Mouse (Mus musculus) testis, adult 2 months (tissue): Measurements from ENCODE around the gene Gm45785.

Experiments used
- CTCF ChIP-seq: fragments of 200-500 bp; IDR thresholded peaks from 2 replicates; pipeline ENCODE4 v1.5.1; 2012; ENCODE audit warnings: low read depth, mild to moderate bottlenecking, inconsistent platforms, low read length, moderate library complexity; ENCODE audit not compliant: control insufficient read depth, insufficient read depth, insufficient replicate concordance
- POLR2A ChIP-seq: fragments of 200-500 bp; IDR thresholded peaks from 2 replicates; pipeline ENCODE4 v1.6.1; 2012; ENCODE audit warnings: low read depth, mild to moderate bottlenecking, inconsistent platforms, low read length, moderate library complexity; ENCODE audit not compliant: control insufficient read depth

- TF ChIP-seq POLR2A (no peak), CTCF (no peak)
These were observed 43.0 kb upstream of the Gm45785 start for GRCm38 (mm10) chr7:140899121-140899520.
